Mouse (Mus musculus): ENCODE measurements around the gene Olfr1079. TPM values are rescaled to one million over a fixed set of nuclear protein-coding genes. Genes with fewer than 3 reads are reported as not detected.
"Not testable (repeated sequence)": the region's sequence is repeated elsewhere in the genome, so short reads cannot be mapped to it uniquely, and the experiment has no call there.

The Olfr1079 gene
- polyA plus RNA-seq (2011; ENCODE audit: insufficient read depth, insufficient read length, low replicate concordance, missing spikeins) = not detected in 2 replicates

- no peak within 1 kb of the TSS for H3K27ac ChIP-seq (ENCODE audit: control insufficient read depth, insufficient read depth, low read depth, low read length, poor library complexity)
- TF ChIP-seq CTCF (IDR thresholded peaks at IDR 0.05; ENCODE audit: control insufficient read depth, insufficient read depth, low read length) = no peak
- TF ChIP-seq POLR2A (IDR thresholded peaks at IDR 0.05; ENCODE audit: borderline replicate concordance, control insufficient read depth, low read depth, low read length) = no peak
- WGBS = 60% methylated on average over 1 of the region's 1 CpGs
Observed at GRCm38 (mm10) chr2:86542380-86542779, at the start of gene Olfr1079. Gene Olfr1079, minus strand, starts transcription at chr2:86542480.

DNA sequence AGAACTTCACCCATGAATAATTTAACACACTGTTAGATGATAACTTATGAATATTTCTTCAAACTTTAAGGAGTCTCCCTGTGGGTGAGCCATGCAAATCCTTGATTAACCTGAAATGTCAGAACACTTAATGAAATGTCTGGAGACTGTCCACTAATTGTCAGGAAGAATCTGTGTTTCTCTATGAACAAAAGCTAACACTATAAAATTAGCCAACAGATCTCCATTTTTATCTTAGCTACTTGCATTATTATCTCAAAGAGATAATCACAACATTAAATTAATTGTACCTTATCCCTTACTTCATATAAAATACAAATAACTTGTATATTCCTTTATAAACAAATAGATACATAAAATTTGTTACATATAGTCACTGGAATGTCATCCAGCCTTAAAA lies 15.9 kb upstream of the Olfr1079 start, which contains the start of gene Olfr1080:
Olfr1080 (minus strand) TSS at position 101 of the 400 bp plus-strand sequence.
- H3K4me3 ChIP-seq (replicated peaks; ENCODE audit: control insufficient read depth, low read depth, low read length); H3K4me1 ChIP-seq (ENCODE audit: control insufficient read depth, insufficient read depth, low read length); H3K27ac ChIP-seq (ENCODE audit: control insufficient read depth, insufficient read depth, low read depth, low read length, poor library complexity): not testable (repeated sequence)

More at GRCm38 (mm10) chr2:86542380-86542779, at the start of gene Olfr1079:
- Histone ChIP-seq H3K4me1 (ENCODE audit: control insufficient read depth, insufficient read depth, low read length) (no peaks in the 10 kb centered on the region), H3K4me3 (replicated peaks; ENCODE audit: control insufficient read depth, low read depth, low read length) (no peak within 1 kb of the TSS)

GRCm38 (mm10) chr2:86530991-86531390 lies 11.3 kb downstream of the Olfr1079 start:
- WGBS = 42% methylated on average over 1 of the region's 1 CpGs
- TF ChIP-seq POLR2A (IDR thresholded peaks at IDR 0.05; ENCODE audit: borderline replicate concordance, control insufficient read depth, low read depth, low read length) = no peak
- TF ChIP-seq CTCF (IDR thresholded peaks at IDR 0.05; ENCODE audit: control insufficient read depth, insufficient read depth, low read length) = no peak
- H3K4me1 ChIP-seq (ENCODE audit: control insufficient read depth, insufficient read depth, low read length) = no peaks in the 10 kb centered on the region
- H3K4me3 ChIP-seq (replicated peaks; ENCODE audit: control insufficient read depth, low read depth, low read length) = no peak overlapping the region
- no peak overlapping the region for H3K27ac ChIP-seq (ENCODE audit: control insufficient read depth, insufficient read depth, low read depth, low read length, poor library complexity)

GRCm38 (mm10) chr2:86508161-86508560 lies 34.1 kb downstream of the Olfr1079 start, which contains the start of gene Olfr1076:
Gene Olfr1076, plus strand, starts transcription at chr2:86508461.
- TF ChIP-seq CTCF (IDR thresholded peaks at IDR 0.05; ENCODE audit: control insufficient read depth, insufficient read depth, low read length) = no peak
- TF ChIP-seq POLR2A (IDR thresholded peaks at IDR 0.05; ENCODE audit: borderline replicate concordance, control insufficient read depth, low read depth, low read length) = no peak
- H3K27ac ChIP-seq (ENCODE audit: control insufficient read depth, insufficient read depth, low read depth, low read length, poor library complexity) = no peak within 1 kb of the TSS
- 63% methylated on average over 1 of the region's 1 CpGs for WGBS
- H3K4me3 ChIP-seq (replicated peaks; ENCODE audit: control insufficient read depth, low read depth, low read length) = no peak within 1 kb of the TSS
- no peaks in the 10 kb centered on the region for H3K4me1 ChIP-seq (ENCODE audit: control insufficient read depth, insufficient read depth, low read length)

DNA sequence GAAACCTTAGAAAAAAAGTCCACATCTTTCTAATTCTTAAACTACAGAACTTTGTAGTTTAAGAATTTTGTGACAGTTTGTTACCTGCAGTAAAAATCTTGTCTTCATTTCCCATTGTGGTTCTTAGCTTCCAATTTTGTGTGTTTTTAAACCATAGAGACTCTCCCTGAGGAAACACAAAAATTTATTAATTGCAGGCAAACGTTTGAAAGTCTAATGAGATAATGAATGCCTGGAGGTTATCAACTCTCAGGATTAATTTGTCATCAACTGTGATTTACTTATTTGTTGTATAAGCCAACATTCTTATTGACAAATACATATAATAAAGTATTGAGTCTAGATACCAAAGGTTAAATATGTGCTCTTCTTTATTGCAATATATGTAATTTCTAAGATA lies 55.0 kb downstream of the Olfr1079 start, which contains the start of gene Olfr228:
Olfr228 (minus strand) TSS at position 101 of the 400 bp plus-strand sequence.
- TF ChIP-seq POLR2A (IDR thresholded peaks at IDR 0.05; ENCODE audit: borderline replicate concordance, control insufficient read depth, low read depth, low read length) (no peak), CTCF (IDR thresholded peaks at IDR 0.05; ENCODE audit: control insufficient read depth, insufficient read depth, low read length) (no peak)
- Histone ChIP-seq H3K27ac (ENCODE audit: control insufficient read depth, insufficient read depth, low read depth, low read length, poor library complexity) (no peak within 1 kb of the TSS), H3K4me3 (replicated peaks; ENCODE audit: control insufficient read depth, low read depth, low read length) (no peak within 1 kb of the TSS), H3K4me1 (ENCODE audit: control insufficient read depth, insufficient read depth, low read length) (no peaks in the 10 kb centered on the region)
- 40% methylated on average over 1 of the region's 1 CpGs for WGBS

Other genes with a start within 250 kb of the Olfr1079 start
- not detected in 2 replicates for gene Olfr1053, start 227.2 kb downstream of the Olfr1079 start, polyA plus RNA-seq (2011; ENCODE audit: insufficient read depth, insufficient read length, low replicate concordance, missing spikeins)
- gene Olfr1054, start 207.0 kb downstream of the Olfr1079 start, polyA plus RNA-seq (2011; ENCODE audit: insufficient read depth, insufficient read length, low replicate concordance, missing spikeins) = not detected in 2 replicates
- not detected in 2 replicates for gene Olfr1055, start 192.2 kb downstream of the Olfr1079 start, polyA plus RNA-seq (2011; ENCODE audit: insufficient read depth, insufficient read length, low replicate concordance, missing spikeins)
- gene Olfr1056, start 180.0 kb downstream of the Olfr1079 start, polyA plus RNA-seq (2011; ENCODE audit: insufficient read depth, insufficient read length, low replicate concordance, missing spikeins) = not detected in 2 replicates
- gene Olfr1057, start 164.1 kb downstream of the Olfr1079 start, polyA plus RNA-seq (2011; ENCODE audit: insufficient read depth, insufficient read length, low replicate concordance, missing spikeins) = not detected in 2 replicates
- gene Olfr1058, start 153.9 kb downstream of the Olfr1079 start, polyA plus RNA-seq (2011; ENCODE audit: insufficient read depth, insufficient read length, low replicate concordance, missing spikeins) = not detected in 2 replicates
- not detected in 2 replicates for gene Olfr1061, start 128.4 kb downstream of the Olfr1079 start, polyA plus RNA-seq (2011; ENCODE audit: insufficient read depth, insufficient read length, low replicate concordance, missing spikeins)
- 0.45 and 0.97 TPM in 2 replicates for gene Olfr1062, start 115.7 kb downstream of the Olfr1079 start, polyA plus RNA-seq (2011; ENCODE audit: insufficient read depth, insufficient read length, low replicate concordance, missing spikeins)
- gene Olfr1065, start 91.9 kb downstream of the Olfr1079 start, polyA plus RNA-seq (2011; ENCODE audit: insufficient read depth, insufficient read length, low replicate concordance, missing spikeins) = not detected in 2 replicates
- gene Olfr1066, start 86.2 kb downstream of the Olfr1079 start, polyA plus RNA-seq (2011; ENCODE audit: insufficient read depth, insufficient read length, low replicate concordance, missing spikeins) = not detected in 2 replicates
- gene Olfr228, start 55.1 kb downstream of the Olfr1079 start, polyA plus RNA-seq (2011; ENCODE audit: insufficient read depth, insufficient read length, low replicate concordance, missing spikeins) = not detected in 2 replicates
- not detected in 2 replicates for gene Olfr1076, start 34.0 kb downstream of the Olfr1079 start, polyA plus RNA-seq (2011; ENCODE audit: insufficient read depth, insufficient read length, low replicate concordance, missing spikeins)
- not detected in 2 replicates for gene Olfr1080, start 15.8 kb upstream of the Olfr1079 start, polyA plus RNA-seq (2011; ENCODE audit: insufficient read depth, insufficient read length, low replicate concordance, missing spikeins)
- 1.0 TPM in 1 of 2 replicates, not detected in the other for gene Olfr1082, start 56.5 kb upstream of the Olfr1079 start, polyA plus RNA-seq (2011; ENCODE audit: insufficient read depth, insufficient read length, low replicate concordance, missing spikeins)
- not detected in 2 replicates for gene Olfr1084, start 97.2 kb upstream of the Olfr1079 start, polyA plus RNA-seq (2011; ENCODE audit: insufficient read depth, insufficient read length, low replicate concordance, missing spikeins)
- gene Olfr1085, start 119.5 kb upstream of the Olfr1079 start, polyA plus RNA-seq (2011; ENCODE audit: insufficient read depth, insufficient read length, low replicate concordance, missing spikeins) = 0.30 TPM in 1 of 2 replicates, not detected in the other
- gene Olfr1086, start 137.6 kb upstream of the Olfr1079 start, polyA plus RNA-seq (2011; ENCODE audit: insufficient read depth, insufficient read length, low replicate concordance, missing spikeins) = not detected in 2 replicates
- not detected in 2 replicates for gene Olfr1087, start 155.9 kb upstream of the Olfr1079 start, polyA plus RNA-seq (2011; ENCODE audit: insufficient read depth, insufficient read length, low replicate concordance, missing spikeins)
- gene Olfr1089, start 191.2 kb upstream of the Olfr1079 start, polyA plus RNA-seq (2011; ENCODE audit: insufficient read depth, insufficient read length, low replicate concordance, missing spikeins) = not detected in 2 replicates
- gene Olfr1090, start 216.5 kb upstream of the Olfr1079 start, polyA plus RNA-seq (2011; ENCODE audit: insufficient read depth, insufficient read length, low replicate concordance, missing spikeins) = 4.3 TPM in 1 of 2 replicates, not detected in the other
- gene Olfr1093, start 240.0 kb upstream of the Olfr1079 start, polyA plus RNA-seq (2011; ENCODE audit: insufficient read depth, insufficient read length, low replicate concordance, missing spikeins) = not detected in 2 replicates